Mouse (Mus musculus): ENCODE results near the gene Ptprj. TPM values are rescaled to one million over a fixed set of nuclear protein-coding genes. Genes with fewer than 3 reads are reported as not detected.
"Not testable (repeated sequence)": the region's sequence is repeated elsewhere in the genome, so short reads cannot be mapped to it uniquely, and the experiment has no call there.

Ptprj gene
- polyA plus RNA-seq, 1 experiment from 2014 or later = 7.2 TPM

DNA sequence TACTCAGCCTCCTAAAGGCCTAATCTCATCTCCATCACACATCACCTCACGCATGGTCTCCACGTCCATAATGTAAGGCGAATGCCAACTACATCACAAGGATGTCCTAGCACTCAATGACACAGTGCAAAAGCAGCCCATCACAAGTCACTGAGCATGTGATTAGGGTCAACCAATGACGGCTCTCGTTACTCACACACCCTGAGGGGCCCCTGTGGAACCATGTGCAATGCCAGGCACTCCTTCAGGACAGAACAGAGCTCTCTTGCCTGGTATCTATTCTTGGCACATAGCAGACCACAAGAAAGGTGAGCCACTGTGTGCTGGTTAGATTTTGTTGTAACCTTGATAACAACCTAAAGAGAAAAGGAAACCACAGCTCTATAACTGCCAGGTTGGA, 116.7 kb downstream of the Ptprj start:
- ATAC-seq (replicated peaks; ENCODE audit: low FRiP score, low read depth) (no peak), DNase-seq (ENCODE audit: low spot score) (no peak)
- 94% methylated on average over 5 of the region's 5 CpGs for WGBS
- H3K27ac ChIP-seq = no peak overlapping the region
- H3K4me3 ChIP-seq (replicated peaks; ENCODE audit: low read depth, low read length) = no peak overlapping the region
- H3K4me1 ChIP-seq (replicated peaks; ENCODE audit: insufficient read depth, low read length) = no peaks in the 10 kb centered on the region
- H3K9me3 ChIP-seq (replicated peaks; ENCODE audit: low read length) = no peaks in the 10 kb centered on the region
- H3K36me3 ChIP-seq (ENCODE audit: insufficient read depth, low read length) = peaks cover 13% of the 10 kb centered on the region; the same call in 1 of the 2 replicates
- no peak for TF ChIP-seq CTCF (IDR thresholded peaks at IDR 0.05; ENCODE audit: low read depth)
- no peaks in the 10 kb centered on the region for H3K27me3 ChIP-seq (ENCODE audit: insufficient read depth, low read length)
- no peak overlapping the region for H3K9ac ChIP-seq (ENCODE audit: low read depth, low read length)
- H3K4me2 ChIP-seq (ENCODE audit: low read length) = no peak overlapping the region

GRCm38 (mm10) chr2:90462252-90462651, 118.2 kb downstream of the Ptprj start:
- no peaks in the 10 kb centered on the region for H3K27me3 ChIP-seq (ENCODE audit: insufficient read depth, low read length)
- ATAC-seq (replicated peaks; ENCODE audit: low FRiP score, low read depth) (no peak), DNase-seq (ENCODE audit: low spot score) (no peak)
- TF ChIP-seq CTCF (IDR thresholded peaks at IDR 0.05; ENCODE audit: low read depth) = no peak
- H3K9ac ChIP-seq (ENCODE audit: low read depth, low read length) = no peak overlapping the region
- H3K9me3 ChIP-seq (replicated peaks; ENCODE audit: low read length) = no peaks in the 10 kb centered on the region
- H3K4me3 ChIP-seq (replicated peaks; ENCODE audit: low read depth, low read length) = no peak overlapping the region
- H3K4me1 ChIP-seq (replicated peaks; ENCODE audit: insufficient read depth, low read length) = no peaks in the 10 kb centered on the region
- no peak overlapping the region for H3K4me2 ChIP-seq (ENCODE audit: low read length)
- peaks cover 20% of the 10 kb centered on the region; the same call in 1 of the 2 replicates for H3K36me3 ChIP-seq (ENCODE audit: insufficient read depth, low read length)
- no peak overlapping the region for H3K27ac ChIP-seq

DNA sequence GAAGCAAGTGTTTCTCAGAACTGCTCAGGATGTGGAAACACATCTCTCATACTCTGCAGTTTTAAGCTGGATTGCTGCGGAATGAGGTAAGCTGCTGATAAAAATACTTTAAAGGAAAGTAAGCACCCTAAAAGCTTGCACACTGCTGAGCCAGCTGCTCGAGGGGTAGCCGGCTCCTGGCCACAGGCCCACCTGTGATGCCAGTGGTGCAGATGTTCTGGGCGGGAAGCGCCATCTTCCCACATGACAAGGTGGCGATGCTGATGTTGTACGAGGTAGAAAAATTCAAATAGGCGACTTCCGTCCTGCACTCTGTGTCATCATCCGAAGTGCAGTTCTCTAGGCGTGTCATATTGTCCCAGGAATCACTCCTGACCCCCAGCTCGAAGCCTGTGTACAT, 122.5 kb downstream of the Ptprj start:
- Histone ChIP-seq H3K4me1 (replicated peaks; ENCODE audit: insufficient read depth, low read length) (no peaks in the 10 kb centered on the region), H3K9ac (ENCODE audit: low read depth, low read length) (no peak overlapping the region), H3K4me3 (replicated peaks; ENCODE audit: low read depth, low read length) (no peak overlapping the region), H3K9me3 (replicated peaks; ENCODE audit: low read length) (no peaks in the 10 kb centered on the region), H3K27ac (no peak overlapping the region), H3K4me2 (ENCODE audit: low read length) (no peak overlapping the region), H3K36me3 (ENCODE audit: insufficient read depth, low read length) (peaks cover 25% of the 10 kb centered on the region; the same call in 1 of the 2 replicates), H3K27me3 (ENCODE audit: insufficient read depth, low read length) (no peaks in the 10 kb centered on the region)
- ATAC-seq (replicated peaks; ENCODE audit: low FRiP score, low read depth) (no peak), DNase-seq (ENCODE audit: low spot score) (no peak)
- no peak for TF ChIP-seq CTCF (IDR thresholded peaks at IDR 0.05; ENCODE audit: low read depth)
- whole genome bisulfite sequencing = 94% methylated on average over 12 of the region's 12 CpGs

GRCm38 (mm10) chr2:90452380-90452779, 128.1 kb downstream of the Ptprj start:
- Histone ChIP-seq H3K27ac (no peak overlapping the region), H3K4me1 (replicated peaks; ENCODE audit: insufficient read depth, low read length) (no peaks in the 10 kb centered on the region), H3K4me2 (ENCODE audit: low read length) (no peak overlapping the region), H3K36me3 (ENCODE audit: insufficient read depth, low read length) (peaks cover 18% of the 10 kb centered on the region; the same call in 1 of the 2 replicates), H3K4me3 (replicated peaks; ENCODE audit: low read depth, low read length) (no peak overlapping the region), H3K9ac (ENCODE audit: low read depth, low read length) (no peak overlapping the region), H3K27me3 (ENCODE audit: insufficient read depth, low read length) (no peaks in the 10 kb centered on the region), H3K9me3 (replicated peaks; ENCODE audit: low read length) (no peaks in the 10 kb centered on the region)
- no peak for DNase-seq (ENCODE audit: low spot score)
- 63% methylated on average over 3 of the region's 3 CpGs for WGBS
- no peak for ATAC-seq (replicated peaks; ENCODE audit: low FRiP score, low read depth)
- TF ChIP-seq CTCF (IDR thresholded peaks at IDR 0.05; ENCODE audit: low read depth) = no peak

GRCm38 (mm10) chr2:90448967-90449740, 131.3 kb downstream of the Ptprj start:
- peak; percentile 74 for ATAC-seq (replicated peaks; ENCODE audit: low FRiP score, low read depth)
- peak overlapping the region; percentile 47; the same call in 1 of the 2 replicates for H3K27ac ChIP-seq
- no peak overlapping the region for H3K4me3 ChIP-seq (replicated peaks; ENCODE audit: low read depth, low read length)
- H3K9ac ChIP-seq (ENCODE audit: low read depth, low read length) = no peak overlapping the region
- DNase-seq (ENCODE audit: low spot score) = peak; percentile 7
- H3K27me3 ChIP-seq (ENCODE audit: insufficient read depth, low read length) = no peaks in the 10 kb centered on the region
- H3K4me1 ChIP-seq (replicated peaks; ENCODE audit: insufficient read depth, low read length) = no peaks in the 10 kb centered on the region
- no peaks in the 10 kb centered on the region for H3K9me3 ChIP-seq (replicated peaks; ENCODE audit: low read length)
- H3K36me3 ChIP-seq (ENCODE audit: insufficient read depth, low read length) = peaks cover 14% of the 10 kb centered on the region; the same call in 1 of the 2 replicates
- no peak overlapping the region for H3K4me2 ChIP-seq (ENCODE audit: low read length)
- TF ChIP-seq CTCF (IDR thresholded peaks at IDR 0.05; ENCODE audit: low read depth) = no peak
- WGBS = 69% methylated on average over 15 of the region's 15 CpGs

DNA sequence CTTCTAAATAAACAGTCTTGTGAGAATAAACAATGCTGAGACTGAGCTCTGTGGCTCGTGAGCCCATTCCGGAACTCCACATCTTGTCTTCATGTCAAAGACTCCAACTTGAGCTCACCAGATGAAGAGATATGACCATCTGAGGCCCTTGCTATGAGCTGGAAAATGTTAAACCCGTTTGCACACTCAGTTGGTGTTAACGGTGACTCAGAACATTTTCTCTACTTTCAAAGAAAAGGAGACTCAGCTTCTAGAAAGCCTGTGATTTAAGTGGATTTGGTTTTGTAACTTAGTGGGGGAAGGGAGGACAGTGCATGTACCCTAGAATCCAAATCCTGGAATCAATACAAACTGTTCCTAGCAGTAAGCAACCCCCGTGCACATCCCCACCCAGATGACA, 136.6 kb downstream of the Ptprj start:
- WGBS = 84% methylated on average over 5 of the region's 5 CpGs
- no peak for ATAC-seq (replicated peaks; ENCODE audit: low FRiP score, low read depth)
- no peaks in the 10 kb centered on the region for H3K36me3 ChIP-seq (ENCODE audit: insufficient read depth, low read length)

GRCm38 (mm10) chr2:90441811-90442210, 138.6 kb downstream of the Ptprj start:
- not testable (repeated sequence) for H3K4me3 ChIP-seq (replicated peaks; ENCODE audit: low read depth, low read length); H3K4me2 ChIP-seq (ENCODE audit: low read length); H3K27ac ChIP-seq; H3K9ac ChIP-seq (ENCODE audit: low read depth, low read length); H3K36me3 ChIP-seq (ENCODE audit: insufficient read depth, low read length); H3K9me3 ChIP-seq (replicated peaks; ENCODE audit: low read length); ATAC-seq (replicated peaks; ENCODE audit: low FRiP score, low read depth); H3K27me3 ChIP-seq (ENCODE audit: insufficient read depth, low read length); DNase-seq (ENCODE audit: low spot score); H3K4me1 ChIP-seq (replicated peaks; ENCODE audit: insufficient read depth, low read length)
- 55% methylated on average over 4 of the region's 4 CpGs for WGBS

More for the DNA sequence above, 136.6 kb downstream of the Ptprj start:
- Histone ChIP-seq H3K4me1 (replicated peaks; ENCODE audit: insufficient read depth, low read length) (no peaks in the 10 kb centered on the region), H3K4me3 (replicated peaks; ENCODE audit: low read depth, low read length) (no peak overlapping the region), H3K27me3 (ENCODE audit: insufficient read depth, low read length) (no peaks in the 10 kb centered on the region), H3K9ac (ENCODE audit: low read depth, low read length) (no peak overlapping the region), H3K27ac (no peak overlapping the region), H3K9me3 (replicated peaks; ENCODE audit: low read length) (no peaks in the 10 kb centered on the region), H3K4me2 (ENCODE audit: low read length) (no peak overlapping the region)
- DNase-seq (ENCODE audit: low spot score) = no peak
- no peak for TF ChIP-seq CTCF (IDR thresholded peaks at IDR 0.05; ENCODE audit: low read depth)

- DNase-seq (ENCODE audit: low spot score); H3K27ac ChIP-seq; H3K27me3 ChIP-seq (ENCODE audit: insufficient read depth, low read length); H3K4me2 ChIP-seq (ENCODE audit: low read length); H3K9ac ChIP-seq (ENCODE audit: low read depth, low read length); ATAC-seq (replicated peaks; ENCODE audit: low FRiP score, low read depth); H3K36me3 ChIP-seq (ENCODE audit: insufficient read depth, low read length); H3K4me1 ChIP-seq (replicated peaks; ENCODE audit: insufficient read depth, low read length); H3K4me3 ChIP-seq (replicated peaks; ENCODE audit: low read depth, low read length); H3K9me3 ChIP-seq (replicated peaks; ENCODE audit: low read length): not testable (repeated sequence)
Observed at GRCm38 (mm10) chr2:90440169-90440568, 140.3 kb downstream of the Ptprj start.

DNA sequence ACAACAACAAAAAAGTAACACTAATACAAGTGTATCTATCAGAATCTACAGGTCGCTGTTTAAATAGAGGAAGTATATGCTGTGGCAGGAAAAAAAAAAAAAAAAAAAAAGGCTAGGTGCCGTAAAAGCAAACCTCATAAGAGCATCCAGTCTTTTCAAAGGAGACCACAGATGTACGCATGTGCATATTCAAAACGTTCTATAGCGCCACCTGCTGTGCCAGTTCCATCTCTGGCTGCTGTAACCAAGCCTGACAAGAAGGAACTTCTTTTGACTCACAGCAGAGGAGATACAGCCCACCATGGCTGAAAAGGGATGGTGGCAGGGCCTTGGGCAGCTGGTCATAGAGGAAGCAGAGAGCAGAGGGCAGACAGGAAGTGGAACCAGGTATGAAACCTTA, 143.0 kb downstream of the Ptprj start:
- not testable (repeated sequence) for H3K9ac ChIP-seq (ENCODE audit: low read depth, low read length); ATAC-seq (replicated peaks; ENCODE audit: low FRiP score, low read depth); H3K27ac ChIP-seq; DNase-seq (ENCODE audit: low spot score); H3K36me3 ChIP-seq (ENCODE audit: insufficient read depth, low read length); H3K27me3 ChIP-seq (ENCODE audit: insufficient read depth, low read length); H3K9me3 ChIP-seq (replicated peaks; ENCODE audit: low read length); H3K4me2 ChIP-seq (ENCODE audit: low read length); H3K4me3 ChIP-seq (replicated peaks; ENCODE audit: low read depth, low read length); H3K4me1 ChIP-seq (replicated peaks; ENCODE audit: insufficient read depth, low read length)
- 100% methylated on average over 1 of the region's 5 CpGs for whole genome bisulfite sequencing
